Mouse (Mus musculus) lung, embryonic 15.5 days (tissue): Measurements from ENCODE around the gene Zfp771. TPM values are rescaled to one million over a fixed set of nuclear protein-coding genes. Genes with fewer than 3 reads are reported as not detected.

Source experiments
- ATAC-seq: fragments of 200-750 bp; cut with Nextera tagmentation; 2 replicates; pipeline ENCODE4 v1.8.0; 2017; ENCODE audit warnings: moderate number of reproducible peaks, borderline replicate concordance; ENCODE audit not compliant: low FRiP score, low TSS enrichment; ENCODE audit errors: extremely low read depth
- H3K27ac ChIP-seq: fragments of 300-500 bp; sonication (generic); 2 replicates; pipeline ENCODE4 v1.5.1; 2015; ENCODE audit warnings: moderate library complexity, mild to moderate bottlenecking, inconsistent platforms
- H3K27me3 ChIP-seq: fragments of 300-500 bp; sonication (generic); 2 replicates; pipeline ENCODE4 v1.6.1; 2015; ENCODE audit warnings: inconsistent platforms
- H3K36me3 ChIP-seq: fragments of 300-500 bp; sonication (generic); 2 replicates; pipeline ENCODE4 v1.6.1; 2015; ENCODE audit warnings: inconsistent platforms
- H3K4me1 ChIP-seq: fragments of 300-500 bp; sonication (generic); 2 replicates; pipeline ENCODE4 v1.6.1; 2015; ENCODE audit warnings: inconsistent platforms
- H3K4me2 ChIP-seq: fragments of 300-500 bp; sonication (generic); 2 replicates; pipeline ENCODE4 v1.6.1; 2015; ENCODE audit warnings: inconsistent platforms, mild to moderate bottlenecking, moderate library complexity
- H3K4me3 ChIP-seq: fragments of 300-500 bp; sonication (generic); 2 replicates; pipeline ENCODE4 v1.5.1; 2015; ENCODE audit warnings: mild to moderate bottlenecking, inconsistent platforms
- H3K9ac ChIP-seq: fragments of 300-500 bp; sonication (generic); 2 replicates; pipeline ENCODE4 v1.6.1; 2015; ENCODE audit warnings: inconsistent platforms
- H3K9me3 ChIP-seq: fragments of 300-500 bp; sonication (generic); 2 replicates; pipeline ENCODE4 v1.6.1; 2016; ENCODE audit warnings: inconsistent platforms
- WGBS: fragments of 180-500 bp; shearing (Covaris S2); methylation state at CpG from one replicate; pipeline ENCODE4 v1.1.7; 2015; 5-methylcytosine and 5-hydroxymethylcytosine counted together
- polyA plus RNA-seq: library from polyadenylated mRNA; unstranded; fragments of >200 nt; fragmentation: Nextera tagmentation; extraction: Ambion mirVana; gene quantifications from 2 replicates; pipeline ENCODE4 v1.2.1, GENCODE M21; 2015

The Zfp771 gene
- polyA plus RNA-seq, 1 experiment from 2014 or later = 63.0 TPM

- ATAC-seq = no peak
- 18% methylated on average over 8 of the region's 8 CpGs for WGBS
- no peak overlapping the region for H3K4me3 ChIP-seq
- H3K27ac ChIP-seq = no peak overlapping the region
- H3K27me3 ChIP-seq = no peaks in the 10 kb centered on the region
- no peaks in the 10 kb centered on the region for H3K36me3 ChIP-seq
- no peak overlapping the region for H3K4me2 ChIP-seq
- H3K9me3 ChIP-seq = no peaks in the 10 kb centered on the region
- H3K9ac ChIP-seq = no peak overlapping the region
- peaks cover 4% of the 10 kb centered on the region; the same call in 1 of the 2 replicates for H3K4me1 ChIP-seq
Observed at GRCm38 (mm10) chr7:127278311-127278710, 34.2 kb downstream of the Zfp771 start.

DNA sequence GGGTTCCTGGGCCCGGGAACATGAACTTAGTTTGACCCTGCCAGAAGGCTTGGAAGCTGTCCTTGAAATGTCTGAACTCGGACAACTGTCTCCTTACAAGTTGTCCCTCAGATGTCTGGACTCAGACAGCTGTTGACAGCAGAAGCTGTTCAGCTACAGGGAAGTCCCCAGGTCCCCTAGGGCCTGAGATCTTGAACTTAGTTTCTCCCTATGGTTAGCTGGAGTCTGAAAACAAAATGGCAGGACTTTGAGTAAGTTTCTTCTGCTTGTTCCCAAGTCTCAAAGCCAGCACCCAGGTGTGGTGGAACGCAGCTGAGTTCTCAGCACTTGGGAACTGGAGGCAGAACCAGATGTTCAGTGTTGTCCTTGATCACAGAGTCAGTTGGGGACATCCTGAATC is 36.0 kb downstream of the Zfp771 start:
- no peaks in the 10 kb centered on the region for H3K4me1 ChIP-seq
- H3K4me2 ChIP-seq = no peak overlapping the region
- no peak overlapping the region for H3K4me3 ChIP-seq
- H3K9ac ChIP-seq = no peak overlapping the region
- H3K27ac ChIP-seq = no peak overlapping the region
- no peaks in the 10 kb centered on the region for H3K36me3 ChIP-seq
- no peaks in the 10 kb centered on the region for H3K9me3 ChIP-seq
- 33% methylated on average over 3 of the region's 3 CpGs for WGBS
- H3K27me3 ChIP-seq = no peaks in the 10 kb centered on the region
- no peak for ATAC-seq

DNA sequence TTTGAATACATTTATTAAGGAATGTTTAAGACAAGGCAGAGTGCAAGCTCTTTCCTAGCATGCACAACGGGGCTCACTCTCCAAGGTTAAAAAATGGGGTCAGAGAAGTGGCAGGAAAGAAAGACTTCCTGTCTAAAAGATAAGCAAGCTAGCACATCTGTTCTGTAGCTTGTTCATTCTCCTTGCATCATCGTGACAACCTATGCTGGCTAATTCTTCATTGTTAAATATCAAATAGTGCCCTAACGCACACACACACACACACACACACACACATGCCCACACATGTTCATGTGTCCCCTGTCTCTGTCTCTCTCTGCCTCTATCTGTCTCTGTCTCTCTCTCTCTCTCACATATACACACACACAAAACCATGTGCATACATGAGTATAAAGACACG is 37.0 kb downstream of the Zfp771 start:
- Histone ChIP-seq H3K4me1 (no peaks in the 10 kb centered on the region), H3K4me2 (no peak overlapping the region), H3K9ac (no peak overlapping the region), H3K9me3 (no peaks in the 10 kb centered on the region), H3K4me3 (no peak overlapping the region), H3K27ac (no peak overlapping the region), H3K36me3 (no peaks in the 10 kb centered on the region), H3K27me3 (no peaks in the 10 kb centered on the region)
- 39% methylated on average over 4 of the region's 4 CpGs for WGBS
- ATAC-seq = no peak

DNA sequence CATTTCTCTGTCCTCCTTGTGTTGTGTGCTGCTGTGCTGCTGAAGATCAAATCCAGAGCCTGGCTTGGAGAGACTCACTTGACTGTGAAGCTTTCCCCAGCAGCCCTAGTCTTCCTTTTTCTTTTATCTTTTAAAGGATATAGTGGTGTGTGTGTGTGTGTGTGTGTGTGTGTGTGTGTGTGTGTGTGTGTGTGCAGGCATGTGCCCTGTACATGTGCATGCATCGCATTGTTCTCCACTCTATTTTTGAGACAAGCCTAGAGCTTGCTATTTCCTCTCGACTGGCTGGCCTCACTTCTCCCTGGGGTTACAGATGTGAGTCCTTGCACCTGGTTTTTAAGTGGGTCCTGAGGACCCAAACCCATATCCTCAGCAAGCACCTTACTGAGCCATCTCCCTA is 38.1 kb downstream of the Zfp771 start:
- Histone ChIP-seq H3K27me3 (no peaks in the 10 kb centered on the region), H3K4me3 (no peak overlapping the region), H3K27ac (no peak overlapping the region), H3K36me3 (no peaks in the 10 kb centered on the region), H3K4me2 (no peak overlapping the region), H3K9me3 (no peaks in the 10 kb centered on the region), H3K9ac (no peak overlapping the region), H3K4me1 (no peaks in the 10 kb centered on the region)
- ATAC-seq = no peak
- WGBS = 73% methylated on average over 2 of the region's 2 CpGs

DNA sequence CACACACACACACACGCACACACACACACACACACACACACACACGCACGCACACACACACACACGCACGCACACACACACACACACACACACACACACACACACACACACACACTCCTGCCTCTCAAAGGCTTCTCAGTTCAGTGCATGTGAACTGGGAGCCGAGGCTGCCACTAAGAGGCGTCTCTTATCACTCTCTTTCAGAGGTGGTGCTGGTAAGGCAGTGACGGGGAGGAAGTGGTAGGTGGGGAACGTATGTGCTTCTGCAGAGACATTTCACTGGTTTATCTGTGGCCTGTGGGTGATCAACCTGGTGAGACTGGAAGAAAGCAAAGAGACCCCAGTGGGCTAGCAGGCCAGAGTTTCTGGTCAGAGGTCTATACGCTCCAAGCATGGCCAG is 41.1 kb downstream of the Zfp771 start:
- no peak overlapping the region for H3K9ac ChIP-seq
- 64% methylated on average over 8 of the region's 10 CpGs for WGBS
- ATAC-seq = no peak
- no peak overlapping the region for H3K4me2 ChIP-seq
- H3K36me3 ChIP-seq = no peaks in the 10 kb centered on the region
- no peaks in the 10 kb centered on the region for H3K4me1 ChIP-seq
- peaks cover 5% of the 10 kb centered on the region for H3K9me3 ChIP-seq
- no peak overlapping the region for H3K27ac ChIP-seq
- H3K27me3 ChIP-seq = no peaks in the 10 kb centered on the region
- H3K4me3 ChIP-seq = no peak overlapping the region

DNA sequence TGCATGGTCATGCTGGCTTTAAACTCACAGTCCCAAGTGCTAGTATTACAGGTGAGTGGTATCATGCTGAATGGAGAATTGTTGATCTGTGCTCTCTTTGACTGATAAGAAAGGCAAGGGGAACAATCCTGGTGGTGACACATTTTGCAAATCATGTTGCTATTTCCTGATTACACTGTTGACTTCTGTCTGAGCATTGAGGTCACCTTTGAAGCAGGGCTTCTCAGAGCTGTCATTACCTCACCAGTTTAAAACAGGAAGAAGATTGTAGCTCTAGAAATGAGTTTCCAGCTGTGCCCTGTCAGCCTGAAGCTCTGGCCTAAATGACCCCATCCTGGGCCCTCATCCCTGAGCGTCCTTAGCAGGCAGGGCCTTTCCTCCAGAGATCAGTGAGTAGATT is 43.9 kb downstream of the Zfp771 start:
- Histone ChIP-seq H3K4me3 (no peak overlapping the region), H3K36me3 (no peaks in the 10 kb centered on the region), H3K27ac (no peak overlapping the region), H3K9me3 (peaks cover 5% of the 10 kb centered on the region), H3K9ac (no peak overlapping the region), H3K4me2 (no peak overlapping the region), H3K27me3 (no peaks in the 10 kb centered on the region), H3K4me1 (no peaks in the 10 kb centered on the region)
- ATAC-seq = no peak
- WGBS = 79% methylated on average over 1 of the region's 1 CpGs

- 73% methylated on average over 2 of the region's 2 CpGs for WGBS
- Histone ChIP-seq H3K27ac (no peak overlapping the region), H3K4me3 (no peak overlapping the region), H3K27me3 (no peaks in the 10 kb centered on the region), H3K4me1 (no peaks in the 10 kb centered on the region), H3K9ac (no peak overlapping the region), H3K4me2 (no peak overlapping the region), H3K36me3 (no peaks in the 10 kb centered on the region), H3K9me3 (peaks cover 5% of the 10 kb centered on the region)
- no peak for ATAC-seq
Observed at GRCm38 (mm10) chr7:127289306-127289705, 45.2 kb downstream of the Zfp771 start.

- Histone ChIP-seq H3K9me3 (peaks cover 5% of the 10 kb centered on the region), H3K27ac (no peak overlapping the region), H3K9ac (no peak overlapping the region), H3K27me3 (no peaks in the 10 kb centered on the region), H3K36me3 (no peaks in the 10 kb centered on the region), H3K4me3 (no peak overlapping the region), H3K4me2 (no peak overlapping the region), H3K4me1 (no peaks in the 10 kb centered on the region)
- ATAC-seq = no peak
- WGBS = 70% methylated on average over 8 of the region's 8 CpGs
Observed at GRCm38 (mm10) chr7:127290142-127290541, 46.1 kb downstream of the Zfp771 start.

GRCm38 (mm10) chr7:127296098-127296497 is 52.0 kb downstream of the Zfp771 start, which contains the start of gene Itgal:
Itgal (plus strand) TSS chr7:127296260.
- no peaks in the 10 kb centered on the region for H3K4me1 ChIP-seq
- no peak within 1 kb of the TSS for H3K27ac ChIP-seq
- no peak for ATAC-seq
- H3K27me3 ChIP-seq = no peaks in the 10 kb centered on the region
- H3K36me3 ChIP-seq = no peaks in the 10 kb centered on the region
- no peak within 1 kb of the TSS for H3K4me3 ChIP-seq
- H3K9me3 ChIP-seq = no peaks in the 10 kb centered on the region
- H3K9ac ChIP-seq = no peak within 1 kb of the TSS
- 71% methylated on average over 11 of the region's 11 CpGs for WGBS
- no peak within 1 kb of the TSS; the same call in 1 of the 2 replicates for H3K4me2 ChIP-seq

- Histone ChIP-seq H3K4me1 (no peaks in the 10 kb centered on the region), H3K9me3 (no peaks in the 10 kb centered on the region), H3K27ac (no peak overlapping the region), H3K4me2 (no peak overlapping the region; the same call in 1 of the 2 replicates), H3K9ac (no peak overlapping the region), H3K36me3 (no peaks in the 10 kb centered on the region), H3K4me3 (no peak overlapping the region), H3K27me3 (no peaks in the 10 kb centered on the region)
- 77% methylated on average over 5 of the region's 5 CpGs for WGBS
- no peak; the same call in 1 of the 2 replicates for ATAC-seq
Observed at GRCm38 (mm10) chr7:127296786-127297555, 52.9 kb downstream of the Zfp771 start.

- no peak overlapping the region for H3K4me3 ChIP-seq
- H3K27me3 ChIP-seq = no peaks in the 10 kb centered on the region
- H3K4me1 ChIP-seq = no peaks in the 10 kb centered on the region
- ATAC-seq = no peak
- H3K9ac ChIP-seq = no peak overlapping the region
- no peak overlapping the region for H3K4me2 ChIP-seq
- H3K9me3 ChIP-seq = no peaks in the 10 kb centered on the region
- WGBS = 90% methylated on average over 5 of the region's 5 CpGs
- no peaks in the 10 kb centered on the region for H3K36me3 ChIP-seq
- no peak overlapping the region for H3K27ac ChIP-seq
Observed at GRCm38 (mm10) chr7:127297586-127298193, 53.6 kb downstream of the Zfp771 start.
